Mouse (Mus musculus): Measurements from ENCODE around the gene Zbtb20. TPM values are rescaled to one million over a fixed set of nuclear protein-coding genes. Genes with fewer than 3 reads are reported as not detected.

Gene Zbtb20
- polyA plus RNA-seq, 1 experiment from 2014 or later = 23.5 TPM

DNA sequence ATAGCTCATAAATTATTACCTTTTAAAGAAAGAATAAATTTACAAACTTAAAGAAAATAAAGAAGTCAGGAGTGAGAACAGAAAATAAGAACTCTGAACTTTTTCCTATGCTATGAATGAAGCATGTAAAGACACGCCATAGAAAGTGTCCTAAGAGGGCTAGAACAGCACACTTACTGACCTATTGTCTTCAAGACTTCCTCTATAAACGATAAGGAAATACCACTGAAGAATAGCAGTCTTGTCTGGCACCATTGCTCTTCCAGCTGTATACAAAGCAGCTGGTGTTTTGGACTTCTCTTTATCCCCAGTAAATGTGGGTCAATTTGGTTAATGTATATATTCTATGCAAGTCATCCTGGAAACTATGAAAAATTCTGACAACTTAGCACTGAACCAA is 544.2 kb downstream of the Zbtb20 start:
- H3K9ac ChIP-seq (ENCODE audit: low read length) = no peak overlapping the region
- H3K4me1 ChIP-seq (ENCODE audit: control insufficient read depth, insufficient read depth, low read length) = no peaks in the 10 kb centered on the region
- 40% methylated on average over 2 of the region's 2 CpGs for WGBS
- H3K9me3 ChIP-seq (replicated peaks; ENCODE audit: control insufficient read depth, low read length) = no peaks in the 10 kb centered on the region
- H3K4me2 ChIP-seq (ENCODE audit: low read depth, low read length) = no peak overlapping the region
- no peak overlapping the region for H3K27ac ChIP-seq (ENCODE audit: low read length)
- H3K36me3 ChIP-seq (ENCODE audit: control insufficient read depth, insufficient read depth, low read length) = no peaks in the 10 kb centered on the region
- H3K4me3 ChIP-seq (replicated peaks; ENCODE audit: low read length) = no peak overlapping the region
- no peaks in the 10 kb centered on the region for H3K27me3 ChIP-seq (ENCODE audit: control insufficient read depth, insufficient read depth, low read length)
- ATAC-seq (ENCODE audit: insufficient read depth, low FRiP score) = no peak

DNA sequence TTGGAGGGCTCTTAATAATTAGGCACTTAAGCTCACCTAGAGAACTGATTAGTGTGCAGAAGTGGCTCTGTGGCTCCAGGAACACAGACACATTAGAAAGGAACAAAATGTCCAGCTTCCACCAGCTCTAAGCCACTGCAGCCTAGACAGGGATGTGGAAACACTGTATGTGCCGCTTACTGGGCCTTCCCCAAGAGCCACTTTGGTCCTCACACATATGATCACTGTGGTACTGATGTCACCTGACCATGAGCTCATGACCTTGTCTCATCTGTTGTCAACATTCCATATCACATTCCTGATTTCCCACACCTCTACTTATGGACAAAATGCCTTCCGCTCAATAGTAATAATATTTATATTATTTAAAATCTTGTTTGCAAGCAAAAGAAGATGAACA is 553.3 kb downstream of the Zbtb20 start:
- 75% methylated on average over 2 of the region's 2 CpGs for WGBS
- ATAC-seq (ENCODE audit: insufficient read depth, low FRiP score) = no peak

DNA sequence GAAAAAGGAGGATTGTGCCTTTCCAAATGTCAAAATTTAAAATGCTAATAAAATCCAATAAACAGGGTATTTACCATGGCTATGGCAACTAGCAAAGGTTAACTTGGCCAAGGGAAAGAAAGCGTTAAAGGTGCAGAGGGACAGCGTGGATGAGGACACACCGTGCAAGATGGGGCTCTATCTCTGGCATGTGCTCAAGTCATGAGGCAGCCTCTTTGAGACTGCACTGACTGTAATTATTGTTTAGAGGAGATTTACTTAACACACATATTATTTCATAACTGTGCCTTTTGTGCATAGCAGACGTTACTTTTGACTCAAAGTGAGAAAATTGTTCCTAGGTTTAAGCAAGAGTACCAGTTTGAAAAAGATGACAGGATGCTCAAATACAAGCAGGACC is 554.3 kb downstream of the Zbtb20 start:
- Histone ChIP-seq H3K9me3 (replicated peaks; ENCODE audit: control insufficient read depth, low read length) (no peaks in the 10 kb centered on the region), H3K4me3 (replicated peaks; ENCODE audit: low read length) (no peak overlapping the region), H3K27ac (ENCODE audit: low read length) (no peak overlapping the region), H3K9ac (ENCODE audit: low read length) (no peak overlapping the region), H3K4me2 (ENCODE audit: low read depth, low read length) (no peak overlapping the region), H3K4me1 (ENCODE audit: control insufficient read depth, insufficient read depth, low read length) (no peaks in the 10 kb centered on the region), H3K27me3 (ENCODE audit: control insufficient read depth, insufficient read depth, low read length) (no peaks in the 10 kb centered on the region), H3K36me3 (ENCODE audit: control insufficient read depth, insufficient read depth, low read length) (no peaks in the 10 kb centered on the region)
- 74% methylated on average over 4 of the region's 4 CpGs for WGBS
- no peak for ATAC-seq (ENCODE audit: insufficient read depth, low FRiP score)

More for the DNA sequence above, 553.3 kb downstream of the Zbtb20 start:
- H3K9ac ChIP-seq (ENCODE audit: low read length) = no peak overlapping the region
- H3K27me3 ChIP-seq (ENCODE audit: control insufficient read depth, insufficient read depth, low read length) = no peaks in the 10 kb centered on the region
- H3K27ac ChIP-seq (ENCODE audit: low read length) = no peak overlapping the region
- no peaks in the 10 kb centered on the region for H3K4me1 ChIP-seq (ENCODE audit: control insufficient read depth, insufficient read depth, low read length)
- no peak overlapping the region for H3K4me3 ChIP-seq (replicated peaks; ENCODE audit: low read length)
- no peaks in the 10 kb centered on the region for H3K9me3 ChIP-seq (replicated peaks; ENCODE audit: control insufficient read depth, low read length)
- no peak overlapping the region for H3K4me2 ChIP-seq (ENCODE audit: low read depth, low read length)
- H3K36me3 ChIP-seq (ENCODE audit: control insufficient read depth, insufficient read depth, low read length) = no peaks in the 10 kb centered on the region

DNA sequence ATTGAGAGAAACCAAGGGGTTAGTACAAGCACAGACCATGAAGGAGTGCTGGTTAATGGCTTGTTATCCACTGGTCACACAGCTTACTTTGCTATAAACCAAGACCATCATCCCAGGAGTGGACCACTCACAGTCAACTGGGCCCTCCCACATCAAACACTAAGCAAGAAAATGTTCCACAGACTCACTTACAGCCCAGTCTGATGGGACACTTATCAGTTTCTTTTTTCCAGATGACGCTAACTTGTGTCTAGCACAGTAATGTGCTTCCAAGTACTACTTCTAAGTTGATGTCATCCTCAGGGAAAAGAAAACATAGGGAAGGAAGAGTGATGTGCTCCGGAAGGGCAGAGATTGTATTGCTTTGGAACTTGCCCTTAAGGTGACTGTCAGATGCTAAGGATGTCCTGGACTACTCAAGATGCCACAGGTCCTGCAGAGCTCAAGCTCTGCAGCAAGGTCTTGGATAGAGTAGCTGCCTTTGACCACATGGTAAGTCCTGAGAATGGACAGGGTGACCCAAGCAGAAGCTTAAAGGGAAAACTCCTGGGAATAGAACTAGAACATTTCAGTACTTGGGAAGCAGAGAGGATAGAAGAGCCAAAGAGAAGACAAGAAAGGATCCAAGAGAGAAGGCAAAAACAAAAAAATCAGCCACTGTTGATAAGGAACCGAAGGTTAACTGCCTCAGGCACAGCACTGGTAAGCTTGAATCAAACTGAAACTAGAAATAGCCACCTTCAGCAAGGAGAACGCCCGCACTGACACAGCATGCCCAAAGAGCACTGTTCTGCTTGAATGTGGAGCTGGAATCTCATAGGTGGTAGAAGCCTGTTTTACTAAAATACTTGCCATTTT is 556.1 kb downstream of the Zbtb20 start:
- Histone ChIP-seq H3K4me3 (replicated peaks; ENCODE audit: low read length) (no peak overlapping the region), H3K36me3 (ENCODE audit: control insufficient read depth, insufficient read depth, low read length) (no peaks in the 10 kb centered on the region), H3K4me2 (ENCODE audit: low read depth, low read length) (no peak overlapping the region), H3K27me3 (ENCODE audit: control insufficient read depth, insufficient read depth, low read length) (no peaks in the 10 kb centered on the region), H3K9ac (ENCODE audit: low read length) (no peak overlapping the region), H3K27ac (ENCODE audit: low read length) (no peak overlapping the region), H3K4me1 (ENCODE audit: control insufficient read depth, insufficient read depth, low read length) (no peaks in the 10 kb centered on the region), H3K9me3 (replicated peaks; ENCODE audit: control insufficient read depth, low read length) (no peaks in the 10 kb centered on the region)
- 79% methylated on average over 5 of the region's 5 CpGs for WGBS
- ATAC-seq (ENCODE audit: insufficient read depth, low FRiP score) = no peak

DNA sequence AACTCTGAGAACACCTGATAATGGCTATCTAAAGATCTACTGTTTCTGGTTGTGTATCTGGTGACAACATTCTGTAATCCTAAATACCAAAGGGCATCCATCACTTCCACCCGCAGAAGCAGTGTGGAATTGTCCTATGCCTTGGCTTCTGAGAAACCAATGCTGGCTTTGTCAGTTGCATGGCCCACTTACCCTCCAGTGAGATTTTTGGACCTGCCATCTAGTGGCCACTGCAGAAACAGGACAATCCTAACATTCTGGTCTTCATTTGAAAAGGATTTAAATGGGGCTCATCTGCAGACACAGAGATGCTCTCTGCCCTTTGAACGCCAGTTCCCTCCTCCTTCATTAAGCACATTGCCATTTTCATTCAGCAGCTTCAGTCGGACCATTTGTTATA is 559.3 kb downstream of the Zbtb20 start:
- Histone ChIP-seq H3K4me1 (ENCODE audit: control insufficient read depth, insufficient read depth, low read length) (no peaks in the 10 kb centered on the region), H3K4me3 (replicated peaks; ENCODE audit: low read length) (no peak overlapping the region), H3K27me3 (ENCODE audit: control insufficient read depth, insufficient read depth, low read length) (no peaks in the 10 kb centered on the region), H3K9ac (ENCODE audit: low read length) (no peak overlapping the region), H3K27ac (ENCODE audit: low read length) (no peak overlapping the region), H3K4me2 (ENCODE audit: low read depth, low read length) (no peak overlapping the region), H3K36me3 (ENCODE audit: control insufficient read depth, insufficient read depth, low read length) (no peaks in the 10 kb centered on the region), H3K9me3 (replicated peaks; ENCODE audit: control insufficient read depth, low read length) (no peaks in the 10 kb centered on the region)
- no peak for ATAC-seq (ENCODE audit: insufficient read depth, low FRiP score)
- 61% methylated on average over 3 of the region's 3 CpGs for WGBS

DNA sequence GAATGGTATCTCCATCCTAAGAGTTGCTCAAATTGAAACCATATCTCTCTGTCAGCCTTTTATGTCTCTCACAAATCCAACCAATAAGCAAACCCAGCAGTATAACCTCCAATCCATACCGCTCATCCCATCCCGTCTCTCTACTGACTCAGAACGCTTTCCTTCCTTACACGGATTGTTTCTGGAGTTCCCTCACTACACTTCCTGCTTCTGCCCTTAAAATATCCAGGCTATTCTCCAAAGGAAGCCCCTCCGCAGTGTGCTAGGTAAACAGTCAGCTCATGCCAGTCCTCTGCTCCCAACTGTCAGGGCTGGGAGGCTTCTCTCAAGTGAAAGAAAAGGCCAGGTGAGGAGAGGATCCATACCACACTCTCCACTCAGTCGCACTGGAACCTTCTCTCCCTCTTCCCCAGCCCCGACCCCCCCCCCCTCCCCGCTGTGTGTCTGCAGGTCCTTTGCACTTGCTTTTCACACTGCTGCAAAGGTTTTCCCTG is 563.2 kb downstream of the Zbtb20 start:
- H3K27ac ChIP-seq (ENCODE audit: low read length) = no peak overlapping the region
- ATAC-seq (ENCODE audit: insufficient read depth, low FRiP score) = no peak

DNA sequence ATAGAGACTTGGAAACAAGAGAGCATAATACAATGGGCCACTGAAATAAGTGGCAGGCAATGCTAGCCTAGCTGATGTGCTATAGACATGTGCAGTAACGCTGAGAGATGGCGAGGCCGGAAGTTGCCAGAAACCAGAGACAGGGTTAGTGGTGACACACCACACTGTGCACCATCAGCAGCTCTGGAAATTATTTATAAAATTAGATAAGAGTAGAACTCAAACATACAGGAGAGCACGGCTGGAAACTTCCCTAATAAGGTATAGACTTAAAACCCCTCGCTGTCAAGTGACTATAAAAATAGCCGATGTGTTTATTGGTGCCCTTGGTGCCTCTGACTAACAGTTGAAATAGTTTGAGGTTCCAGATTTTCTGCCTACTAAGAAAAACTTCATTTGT is 565.7 kb downstream of the Zbtb20 start:
- no peak for ATAC-seq (ENCODE audit: insufficient read depth, low FRiP score)
- no peaks in the 10 kb centered on the region for H3K9me3 ChIP-seq (replicated peaks; ENCODE audit: control insufficient read depth, low read length)
- no peak overlapping the region for H3K4me2 ChIP-seq (ENCODE audit: low read depth, low read length)
- H3K27me3 ChIP-seq (ENCODE audit: control insufficient read depth, insufficient read depth, low read length) = no peaks in the 10 kb centered on the region
- no peak overlapping the region for H3K27ac ChIP-seq (ENCODE audit: low read length)
- 62% methylated on average over 6 of the region's 6 CpGs for WGBS
- H3K9ac ChIP-seq (ENCODE audit: low read length) = no peak overlapping the region
- H3K36me3 ChIP-seq (ENCODE audit: control insufficient read depth, insufficient read depth, low read length) = no peaks in the 10 kb centered on the region
- no peak overlapping the region for H3K4me3 ChIP-seq (replicated peaks; ENCODE audit: low read length)
- no peaks in the 10 kb centered on the region for H3K4me1 ChIP-seq (ENCODE audit: control insufficient read depth, insufficient read depth, low read length)

More for the DNA sequence above, 563.2 kb downstream of the Zbtb20 start:
- WGBS = 56% methylated on average over 8 of the region's 8 CpGs
- Histone ChIP-seq H3K4me1 (ENCODE audit: control insufficient read depth, insufficient read depth, low read length) (no peaks in the 10 kb centered on the region), H3K9me3 (replicated peaks; ENCODE audit: control insufficient read depth, low read length) (no peaks in the 10 kb centered on the region), H3K9ac (ENCODE audit: low read length) (no peak overlapping the region), H3K4me3 (replicated peaks; ENCODE audit: low read length) (no peak overlapping the region), H3K27me3 (ENCODE audit: control insufficient read depth, insufficient read depth, low read length) (no peaks in the 10 kb centered on the region), H3K4me2 (ENCODE audit: low read depth, low read length) (no peak overlapping the region), H3K36me3 (ENCODE audit: control insufficient read depth, insufficient read depth, low read length) (no peaks in the 10 kb centered on the region)

DNA sequence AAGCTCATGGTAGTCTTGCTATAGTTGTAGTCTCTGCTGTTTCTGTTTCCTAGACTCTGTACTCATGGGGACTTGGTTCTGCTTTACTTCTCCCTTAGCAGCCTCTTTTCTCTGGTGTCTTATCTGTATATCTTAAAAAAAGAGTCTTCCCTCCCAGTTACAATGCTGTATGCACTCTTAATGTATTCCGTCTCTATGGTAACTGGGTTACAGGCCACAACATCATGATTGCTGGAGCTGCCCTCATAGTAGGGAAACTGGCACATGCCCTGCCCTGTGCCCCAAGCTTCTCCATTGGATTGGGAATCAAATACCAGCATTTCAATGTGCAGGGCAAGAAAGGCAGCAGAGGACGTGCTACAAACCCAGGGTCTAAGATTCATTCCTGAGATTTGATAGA is 567.4 kb downstream of the Zbtb20 start:
- H3K36me3 ChIP-seq (ENCODE audit: control insufficient read depth, insufficient read depth, low read length) = no peaks in the 10 kb centered on the region

DNA sequence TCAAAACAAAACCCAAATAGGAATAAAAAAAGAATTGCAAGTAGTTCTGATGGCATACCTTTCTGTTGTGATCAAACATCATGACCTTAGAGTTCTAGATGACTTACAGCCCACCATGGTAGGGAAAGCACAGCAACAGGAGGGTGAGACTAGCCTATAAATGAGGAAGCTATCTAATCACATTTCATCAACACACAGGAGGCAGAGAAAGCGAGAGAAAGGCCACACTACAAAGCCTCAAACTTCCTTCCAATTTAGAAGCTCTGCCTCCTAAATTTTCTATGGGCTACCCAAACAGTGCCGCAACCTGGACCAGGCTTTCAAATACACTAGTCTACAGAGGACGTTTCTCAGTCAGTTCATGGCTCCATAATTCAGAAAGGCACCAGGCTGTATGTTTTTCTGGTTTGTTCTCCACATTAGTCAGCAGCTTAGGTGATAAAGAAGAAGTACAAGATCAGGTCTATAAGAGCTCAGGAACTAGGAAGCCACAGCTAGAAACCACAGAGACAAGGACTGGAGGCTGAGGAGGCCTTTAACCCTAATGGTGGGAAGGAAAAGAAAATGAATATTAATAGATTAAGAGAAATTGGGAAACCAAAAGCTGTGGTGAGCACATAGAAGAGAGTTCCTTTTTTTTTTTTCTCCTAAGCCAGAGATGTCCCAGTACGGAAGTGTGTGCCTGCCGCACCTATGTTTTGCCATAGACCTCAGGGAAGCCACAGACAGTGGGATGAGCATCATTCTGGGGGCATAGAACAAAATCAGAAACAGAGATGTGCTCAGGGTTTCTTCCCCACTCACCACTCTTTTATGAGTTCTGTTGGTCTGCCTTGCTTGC is 572.7 kb downstream of the Zbtb20 start:
- Histone ChIP-seq H3K27ac (ENCODE audit: low read length) (no peak overlapping the region), H3K4me2 (ENCODE audit: low read depth, low read length) (no peak overlapping the region), H3K4me3 (replicated peaks; ENCODE audit: low read length) (no peak overlapping the region), H3K9me3 (replicated peaks; ENCODE audit: control insufficient read depth, low read length) (no peaks in the 10 kb centered on the region), H3K27me3 (ENCODE audit: control insufficient read depth, insufficient read depth, low read length) (no peaks in the 10 kb centered on the region), H3K4me1 (ENCODE audit: control insufficient read depth, insufficient read depth, low read length) (no peaks in the 10 kb centered on the region), H3K9ac (ENCODE audit: low read length) (no peak overlapping the region), H3K36me3 (ENCODE audit: control insufficient read depth, insufficient read depth, low read length) (no peaks in the 10 kb centered on the region)
- WGBS = 90% methylated on average over 5 of the region's 5 CpGs
- ATAC-seq (ENCODE audit: insufficient read depth, low FRiP score) = no peak

More for the DNA sequence above, 567.4 kb downstream of the Zbtb20 start:
- no peak overlapping the region for H3K9ac ChIP-seq (ENCODE audit: low read length)
- H3K4me2 ChIP-seq (ENCODE audit: low read depth, low read length) = no peak overlapping the region
- H3K9me3 ChIP-seq (replicated peaks; ENCODE audit: control insufficient read depth, low read length) = no peaks in the 10 kb centered on the region
- no peak overlapping the region for H3K4me3 ChIP-seq (replicated peaks; ENCODE audit: low read length)
- ATAC-seq (ENCODE audit: insufficient read depth, low FRiP score) = no peak
- no peaks in the 10 kb centered on the region for H3K27me3 ChIP-seq (ENCODE audit: control insufficient read depth, insufficient read depth, low read length)
- no peak overlapping the region for H3K27ac ChIP-seq (ENCODE audit: low read length)
- no peaks in the 10 kb centered on the region for H3K4me1 ChIP-seq (ENCODE audit: control insufficient read depth, insufficient read depth, low read length)
- 89% methylated on average over 2 of the region's 2 CpGs for WGBS

Data from stomach, embryonic 16.5 days (tissue).